Mouse (Mus musculus) gastrocnemius, postnatal 25 days (tissue): ENCODE measurements around the gene Hist1h2bj. TPM values are rescaled to one million over a fixed set of nuclear protein-coding genes. Genes with fewer than 3 reads are reported as not detected.

Source experiments
- microRNA-seq, 2 experiments: library from miRNA; unstranded; fragments of <30 nt; microRNA quantifications; one replicate each; pipeline ENCODE4 v1.2.0; 2021; ENCODE audit warnings: borderline replicate concordance in 2 of 2
- total RNA-seq, 2 experiments: library from RNA; stranded (reverse); gene quantifications; 1 replicate in 1 of 2; 2 replicates in 1 of 2; pipeline ENCODE4 v1.2.3; 2021

Hist1h2bj gene
- total RNA-seq, 2 experiments from 2014 or later: 5.3 to 14.5 TPM

Small RNA genes within 50 kb of the gene (microRNA-seq; reads per million reads assigned to microRNA genes)
- gene Gm26300: 0 reads per million in 2 experiments
- gene Gm44390: 0 reads per million in 2 experiments
- 0 reads per million in 2 experiments for gene Gm44486

Other genes starting within 250 kb of the Hist1h2bj start
- gene Hist1h2bq, start 233.0 kb upstream of the Hist1h2bj start, total RNA-seq: 10 to 100 TPM; 18.0 to 21.3 TPM
- gene Hist1h2ao, start 232.7 kb upstream of the Hist1h2bj start, total RNA-seq: 10 to 100 TPM in 1 of 2 experiments, not detected in 1; 24.7 TPM
- 10 to 100 TPM; 49.0 to 65.1 TPM for gene Hist1h4m, start 231.5 kb upstream of the Hist1h2bj start, total RNA-seq
- 10 to 100 TPM; 14.1 to 20.2 TPM for gene Hist1h4n, start 211.0 kb upstream of the Hist1h2bj start, total RNA-seq
- 10 to 100 TPM in 1 of 2 experiments, not detected in 1; 17.0 TPM for gene Hist1h2ap, start 209.7 kb upstream of the Hist1h2bj start, total RNA-seq
- gene Hist1h2br, start 209.5 kb upstream of the Hist1h2bj start, total RNA-seq: 10 to 100 TPM; 17.7 to 21.3 TPM
- gene Zfp184, start 98.1 kb upstream of the Hist1h2bj start, total RNA-seq: under 1 TPM; 0.26 to 0.54 TPM
- gene Pom121l2, start 62.0 kb upstream of the Hist1h2bj start, total RNA-seq: not detected
- gene Prss16, start 33.5 kb upstream of the Hist1h2bj start, total RNA-seq: not detected
- 1 to 10 TPM; 2.9 to 7.7 TPM for gene Hist1h2ah, start 7.6 kb upstream of the Hist1h2bj start, total RNA-seq
- 10 to 100 TPM; 13.9 to 29.0 TPM for gene Hist1h2bk, start 7.3 kb upstream of the Hist1h2bj start, total RNA-seq
- 10 to 100 TPM; 30.9 to 31.7 TPM for gene Hist1h4i, start 1.9 kb upstream of the Hist1h2bj start, total RNA-seq
- 10 to 100 TPM in 1 of 2 experiments, 1 to 10 TPM in 1; 3.5 to 16.1 TPM for gene Hist1h2ag, start 270 bp upstream of the Hist1h2bj start, total RNA-seq
- not detected for gene Vmn1r188, start 41.2 kb downstream of the Hist1h2bj start, total RNA-seq
- not detected for gene Vmn1r189, start 62.6 kb downstream of the Hist1h2bj start, total RNA-seq
- gene Vmn1r191, start 140.8 kb downstream of the Hist1h2bj start, total RNA-seq: not detected
- gene Vmn1r192, start 147.9 kb downstream of the Hist1h2bj start, total RNA-seq: not detected
- gene Vmn1r193, start 179.9 kb downstream of the Hist1h2bj start, total RNA-seq: not detected
- gene Vmn1r194, start 201.0 kb downstream of the Hist1h2bj start, total RNA-seq: not detected
- not detected for gene Vmn1r195, start 227.3 kb downstream of the Hist1h2bj start, total RNA-seq
- gene Vmn1r196, start 246.7 kb downstream of the Hist1h2bj start, total RNA-seq: not detected